Mouse (Mus musculus): ENCODE results near the gene Fli1.

GRCm38 (mm10) chr9:32373656-32374055 lies 169.0 kb downstream of the Fli1 start:
- TF ChIP-seq CTCF (IDR thresholded peaks at IDR 0.05; ENCODE audit: low read depth) (no peak), EP300 (IDR thresholded peaks at IDR 0.05; ENCODE audit: low read depth) (no peak)
